ENCODE assay signal across 8 mouse cellular contexts in the genomic region with DNA sequence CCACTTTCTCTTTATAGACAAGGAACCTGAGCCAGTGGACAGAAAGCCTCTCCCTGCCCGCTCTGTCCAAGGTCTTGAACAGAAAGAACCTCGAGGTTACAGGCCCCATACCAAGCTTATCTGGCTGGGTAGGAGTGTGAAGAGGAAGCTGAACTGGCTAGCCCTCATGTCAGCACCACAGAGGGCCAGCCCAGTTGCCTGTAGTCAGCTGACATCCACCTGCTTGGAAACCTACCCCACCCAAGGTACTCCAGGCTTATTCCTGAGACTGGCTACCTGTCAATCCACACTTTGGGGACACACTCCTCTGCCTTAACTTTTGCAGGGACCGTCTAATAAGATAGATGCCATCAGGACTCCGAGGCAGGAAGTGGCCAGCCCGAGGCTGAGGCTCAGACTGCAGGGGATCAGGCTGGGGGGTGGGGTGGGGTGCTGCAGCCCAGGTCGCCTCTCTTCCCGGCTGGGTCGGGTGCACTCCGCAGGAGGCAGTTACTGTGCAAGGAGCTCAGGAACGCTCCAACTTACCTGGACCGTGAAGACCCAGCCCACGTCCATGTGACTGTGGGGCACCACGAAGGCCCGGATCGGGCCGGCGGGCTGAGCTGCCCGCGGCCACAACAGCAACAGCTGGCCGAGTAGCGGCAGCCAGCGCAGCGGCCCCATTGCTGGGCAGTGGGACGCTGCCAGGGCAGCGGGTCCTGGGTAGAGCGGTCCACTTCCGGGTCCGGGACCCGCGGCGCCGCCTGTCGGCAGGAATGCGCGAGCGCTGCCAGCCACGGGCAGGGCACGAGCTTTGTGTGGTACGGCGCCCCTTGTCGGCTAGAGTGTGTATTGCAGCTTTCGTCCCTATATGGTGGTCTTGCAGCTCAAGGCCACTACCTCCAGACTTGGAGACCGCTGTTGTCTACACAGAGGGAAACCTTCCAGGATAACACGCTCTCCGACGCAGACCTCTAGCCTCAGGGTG. TPM values are rescaled to one million over a fixed set of nuclear protein-coding genes. Genes with fewer than 3 reads are reported as not detected.
DNase-seq lines count a peak whose midpoint lies in the region; ATAC-seq and TF ChIP-seq lines count a peak whose summit lies in the region.

Man2b2 (minus strand) TSS at position 741 of the 967 bp plus-strand sequence.

- DNase-seq in Patski (ENCODE audit: low read depth, low spot score): no peak
- DNase-seq in cerebellum, postnatal 25 days: peak; percentile 91 to 96
- peak; percentile 89 to 91 for DNase-seq in frontal cortex, postnatal 36 days (ENCODE audit: low spot score in 2 of 2)
- peak; percentile 87 for DNase-seq in left cerebral cortex, adult 11 months (ENCODE audit: low spot score)
- DNase-seq in lung, postnatal 4 days: peak; percentile 93 to 96
- peak; percentile 83 for DNase-seq in retina, postnatal 7 days (ENCODE audit: low read depth, low spot score)
- DNase-seq in urinary bladder, adult 2 months (ENCODE audit: low spot score): peak; percentile 90

- POLR2A ChIA-PET in Patski (lab: Charles Lee): interaction anchor here (0.6 kb wide), 1 partner anchor 333 kb away, joined by 4 read pairs; no protein-coding TSS in a partner anchor

- 3% methylated on average over 46 of the region's 46 CpGs for WGBS in hindbrain, embryonic 15.5 days

- H3K9me3 ChIP-seq in hindbrain, embryonic 15.5 days: no peaks in the 10 kb centered on the region

- H3K27ac ChIP-seq in hindbrain, embryonic 15.5 days (replicated peaks): peak within 1 kb of the TSS; percentile 27; the same call in 1 of the 2 replicates

- H3K27me3 ChIP-seq in Patski: peaks cover 13% of the 10 kb centered on the region
- no peaks in the 10 kb centered on the region for H3K27me3 ChIP-seq in hindbrain, embryonic 15.5 days

- peak within 1 kb of the TSS; percentile 28 for H3K9ac ChIP-seq in hindbrain, embryonic 15.5 days

- CTCF ChIA-PET in Patski (lab: Charles Lee): interaction anchor here (1.1 to 1.9 kb wide), 8 partner anchors 9 to 76 kb away, joined by 3 to 16 read pairs (median 4); no protein-coding TSS in a partner anchor

- peak; percentile 100 for TF ChIP-seq CTCF in Patski (IDR thresholded peaks at IDR 0.05)

- H3K36me3 ChIP-seq in hindbrain, embryonic 15.5 days: peaks cover 4% of the 10 kb centered on the region; the same call in 1 of the 2 replicates

- ATAC-seq in Patski: peak; percentile 78
- peak; percentile 78 for ATAC-seq in hindbrain, embryonic 15.5 days (ENCODE audit: low FRiP score, low read depth)

- in situ Hi-C loops in Patski (cut with MboI; ENCODE audit: low pct_unique_long_range_greater_than_20kb): no loop called here

- H3K4me3 ChIP-seq in hindbrain, embryonic 15.5 days: peak within 1 kb of the TSS; percentile 51

- peak within 1 kb of the TSS; percentile 73 for H3K4me2 ChIP-seq in hindbrain, embryonic 15.5 days

- H3K4me1 ChIP-seq in hindbrain, embryonic 15.5 days (replicated peaks): peaks cover 11% of the 10 kb centered on the region

RNA-seq across cellular contexts. Expression of gene Man2b2, which starts in this region (rescaled TPM):
- 46.9 TPM for polyA plus RNA-seq in Patski (2021)
- polyA plus RNA-seq in hindbrain, embryonic 15.5 days (2015; fragmentation: Nextera tagmentation; extraction: Ambion mirVana): 12.8 and 13.4 TPM in 2 replicates
- polyA plus RNA-seq in urinary bladder, adult 2 months (2012; rRNA removed): 42.0 and 46.6 TPM in 2 replicates
